Mouse (Mus musculus): Measurements from ENCODE around the gene Zfp408.

The Zfp408 gene

GRCm38 (mm10) chr2:91649553-91650359 is at the start of gene Zfp408, which contains the start of gene Arhgap1:
Gene Zfp408, minus strand, starts transcription at chr2:91649791.
Gene Arhgap1, plus strand, starts transcription at chr2:91649860.
- peak; percentile 97 for DNase-seq

GRCm38 (mm10) chr2:91699225-91699624 is 49.6 kb upstream of the Zfp408 start:
- DNase-seq: no peak

- DNase-seq: no peak
These were observed 46.6 kb upstream of the Zfp408 start for GRCm38 (mm10) chr2:91696225-91696590.

- DNase-seq: no peak
These were observed 46.0 kb upstream of the Zfp408 start for GRCm38 (mm10) chr2:91695436-91696224.

GRCm38 (mm10) chr2:91689452-91689851 is 39.9 kb upstream of the Zfp408 start:
- DNase-seq: no peak

- peak; percentile 41 for DNase-seq
These were observed 34.3 kb upstream of the Zfp408 start for GRCm38 (mm10) chr2:91683919-91684318.

GRCm38 (mm10) chr2:91682850-91683249 is 33.3 kb upstream of the Zfp408 start:
- DNase-seq: peak; percentile 56

GRCm38 (mm10) chr2:91676961-91677360 is 27.4 kb upstream of the Zfp408 start:
- no peak for DNase-seq

- no peak for DNase-seq
These were observed 26.8 kb upstream of the Zfp408 start for GRCm38 (mm10) chr2:91676420-91676819.

GRCm38 (mm10) chr2:91674895-91675294 is 25.3 kb upstream of the Zfp408 start:
- no peak for DNase-seq

- no peak for DNase-seq
These were observed 24.0 kb upstream of the Zfp408 start for GRCm38 (mm10) chr2:91673587-91673986.

GRCm38 (mm10) chr2:91670038-91670437 is 20.4 kb upstream of the Zfp408 start:
- DNase-seq: no peak

- no peak for DNase-seq
These were observed 19.7 kb upstream of the Zfp408 start for GRCm38 (mm10) chr2:91669326-91669725.

- DNase-seq: no peak
These were observed 18.2 kb upstream of the Zfp408 start for GRCm38 (mm10) chr2:91667747-91668146.

GRCm38 (mm10) chr2:91666386-91666910 is 16.9 kb upstream of the Zfp408 start:
- no peak for DNase-seq

- no peak for DNase-seq
These were observed 15.2 kb upstream of the Zfp408 start for GRCm38 (mm10) chr2:91664780-91665179.

GRCm38 (mm10) chr2:91660981-91661380 is 11.4 kb upstream of the Zfp408 start:
- DNase-seq: no peak

GRCm38 (mm10) chr2:91659657-91660056 is 10.1 kb upstream of the Zfp408 start:
- no peak for DNase-seq

GRCm38 (mm10) chr2:91656774-91657173 is 7.2 kb upstream of the Zfp408 start:
- no peak for DNase-seq

- no peak for DNase-seq
These were observed 6.2 kb upstream of the Zfp408 start for GRCm38 (mm10) chr2:91655827-91656226.

GRCm38 (mm10) chr2:91655388-91655787 is 5.8 kb upstream of the Zfp408 start:
- no peak for DNase-seq

GRCm38 (mm10) chr2:91652863-91653262 is 3.3 kb upstream of the Zfp408 start:
- no peak for DNase-seq

- DNase-seq: no peak
These were observed 2.1 kb upstream of the Zfp408 start for GRCm38 (mm10) chr2:91651458-91652258.

Data from cerebellum, adult 9-10 months (tissue).